Mouse (Mus musculus) C2C12 (cell line): ENCODE results near the gene Cnn2.

Source experiments
- CTCF ChIP-seq: IDR thresholded peaks from one replicate; pipeline ENCODE4 v1.5.1; 2011; ENCODE audit not compliant: control insufficient read depth, insufficient read depth, insufficient read length
- MYOD1 ChIP-seq: IDR thresholded peaks from one replicate; pipeline ENCODE4 v1.6.1; 2011; ENCODE audit warnings: low read depth; ENCODE audit not compliant: control insufficient read depth, insufficient read length
- USF1 ChIP-seq: IDR thresholded peaks from one replicate; pipeline ENCODE4 v1.6.1; 2011; ENCODE audit warnings: low read depth, mild to moderate bottlenecking, control low read depth, moderate library complexity

DNA sequence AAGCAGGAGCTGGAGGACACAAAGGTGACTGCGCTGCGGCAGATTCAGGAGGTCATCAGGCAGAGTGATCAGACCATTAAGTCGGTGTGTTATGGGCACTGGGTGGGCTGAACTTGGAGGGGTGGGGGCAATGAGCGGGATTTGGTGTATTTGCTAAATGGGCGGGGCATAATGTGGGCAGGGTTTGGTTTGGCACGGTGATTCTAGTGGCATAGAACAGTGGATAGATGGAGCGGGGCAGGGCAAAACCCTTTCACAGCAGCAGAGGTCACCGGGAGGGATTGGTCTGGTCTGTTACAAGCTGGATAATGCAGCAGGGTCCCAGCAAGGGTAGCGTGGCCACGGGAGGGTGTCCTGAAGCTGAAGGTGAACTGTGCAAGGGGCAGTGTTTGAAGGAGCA is 37.1 kb downstream of the Cnn2 start:
- no peak for TF ChIP-seq CTCF
- TF ChIP-seq MYOD1, result no peak
- no peak for TF ChIP-seq USF1
